25 mouse cellular contexts compared by ENCODE assay signal in the genomic region with DNA sequence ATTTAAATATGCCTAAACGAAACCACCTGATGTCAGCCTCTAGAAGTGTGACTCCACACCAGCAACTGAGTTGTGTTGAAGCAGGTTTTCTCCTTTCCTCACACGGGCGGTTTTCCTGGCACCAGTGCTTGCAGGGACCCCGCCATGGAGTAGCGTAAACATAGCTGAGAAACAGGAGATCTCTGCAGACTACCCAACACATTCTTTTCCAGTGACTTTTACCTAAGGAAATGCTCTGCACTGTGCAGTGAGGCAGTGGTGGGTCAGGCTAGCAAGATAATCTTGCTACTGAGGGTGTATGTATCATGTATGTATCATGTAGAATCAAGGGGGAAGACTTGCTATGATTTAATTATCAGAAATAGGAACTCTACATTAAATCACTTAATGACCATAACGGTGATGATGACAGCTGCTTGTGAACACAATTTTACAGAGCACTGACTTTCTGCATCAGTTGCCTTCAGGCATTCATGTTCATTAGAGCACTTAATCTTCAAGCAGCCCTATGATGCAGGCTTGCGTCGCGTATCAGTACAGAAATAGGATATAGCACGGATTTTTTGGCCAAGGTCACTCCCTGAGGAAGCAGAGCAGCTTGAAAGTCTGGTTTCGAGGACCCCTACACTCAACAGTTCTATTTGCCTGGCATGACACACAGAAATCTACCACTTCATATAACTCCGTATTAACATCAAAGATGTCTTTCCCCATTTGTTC. TPM values are rescaled to one million over a fixed set of nuclear protein-coding genes. Genes with fewer than 3 reads are reported as not detected.
DNase-seq lines count a peak whose midpoint lies in the region; ATAC-seq and TF ChIP-seq lines count a peak whose summit lies in the region.
"Had no signal": no experiment of that assay in that cellular context is flagged by ENCODE, and none has a peak within 500 bp of the region (broad histone marks: within the 10 kb centered on the region; RNA-seq: fewer than 3 reads in every experiment).

No protein-coding gene starts in this region.

- no peaks in the 10 kb centered on the region for H3K9me3 ChIP-seq in forebrain, embryonic 11.5 days (ENCODE audit: control insufficient read depth, low read length)
- H3K9me3 ChIP-seq in forebrain, embryonic 14.5 days (replicated peaks; ENCODE audit: control insufficient read depth, low read length): no peaks in the 10 kb centered on the region
- no peaks in the 10 kb centered on the region for H3K9me3 ChIP-seq in hindbrain, embryonic 16.5 days (ENCODE audit: control insufficient read depth, low read length)
- no peaks in the 10 kb centered on the region for H3K9me3 ChIP-seq in hindbrain, embryonic 12.5 days (replicated peaks)
- no peaks in the 10 kb centered on the region for H3K9me3 ChIP-seq in midbrain, embryonic 14.5 days (ENCODE audit: control insufficient read depth, low read length)
- H3K9me3 ChIP-seq in midbrain, embryonic 10.5 days (replicated peaks): no peaks in the 10 kb centered on the region
- H3K9me3 ChIP-seq: embryonic facial prominence, embryonic 13.5 days; forebrain, embryonic 10.5 days; heart, embryonic 10.5 days; intestine, embryonic 15.5 days had no signal

- no peak overlapping the region for H3K9ac ChIP-seq in forebrain, embryonic 11.5 days (ENCODE audit: low read length)
- H3K9ac ChIP-seq in forebrain, embryonic 14.5 days (ENCODE audit: low read length): no peak overlapping the region
- no peak overlapping the region for H3K9ac ChIP-seq in hindbrain, embryonic 16.5 days (ENCODE audit: low read depth, low read length)
- H3K9ac ChIP-seq in hindbrain, embryonic 12.5 days: no peak overlapping the region
- no peak overlapping the region for H3K9ac ChIP-seq in midbrain, embryonic 14.5 days (replicated peaks; ENCODE audit: low read length)
- H3K9ac ChIP-seq: embryonic facial prominence, embryonic 13.5 days; intestine, embryonic 15.5 days had no signal

- H3K4me1 ChIP-seq in forebrain, embryonic 11.5 days (replicated peaks; ENCODE audit: control insufficient read depth, insufficient read depth, low read length): no peaks in the 10 kb centered on the region
- H3K4me1 ChIP-seq in forebrain, embryonic 14.5 days (ENCODE audit: control insufficient read depth, insufficient read depth, low read length): peaks cover 2% of the 10 kb centered on the region; the same call in 1 of the 2 replicates
- no peaks in the 10 kb centered on the region for H3K4me1 ChIP-seq in hindbrain, embryonic 16.5 days (ENCODE audit: control insufficient read depth, insufficient read depth, low read depth, low read length)
- H3K4me1 ChIP-seq in hindbrain, embryonic 12.5 days: no peaks in the 10 kb centered on the region
- H3K4me1 ChIP-seq in midbrain, embryonic 14.5 days (ENCODE audit: control insufficient read depth, insufficient read depth, low read length): no peaks in the 10 kb centered on the region
- H3K4me1 ChIP-seq in midbrain, embryonic 10.5 days: no peaks in the 10 kb centered on the region
- no peaks in the 10 kb centered on the region for H3K4me1 ChIP-seq in thymus, adult 2 months (replicated peaks; ENCODE audit: control insufficient read depth, insufficient read depth, low read length)
- H3K4me1 ChIP-seq: heart, embryonic 10.5 days; intestine, embryonic 15.5 days had no signal

- H3K27ac ChIP-seq in forebrain, embryonic 11.5 days (ENCODE audit: low read depth, low read length): no peak overlapping the region
- H3K27ac ChIP-seq in forebrain, embryonic 14.5 days (ENCODE audit: low read depth, low read length): no peak overlapping the region
- H3K27ac ChIP-seq in hindbrain, embryonic 16.5 days (ENCODE audit: low read depth, low read length): no peak overlapping the region
- no peak overlapping the region for H3K27ac ChIP-seq in hindbrain, embryonic 12.5 days
- no peak overlapping the region for H3K27ac ChIP-seq in midbrain, embryonic 14.5 days (replicated peaks; ENCODE audit: low read depth, low read length)
- no peak overlapping the region for H3K27ac ChIP-seq in midbrain, embryonic 10.5 days (replicated peaks)
- H3K27ac ChIP-seq in thymus, adult 2 months (ENCODE audit: control insufficient read depth, insufficient read depth, low read length): no peak overlapping the region
- H3K27ac ChIP-seq: embryonic facial prominence, embryonic 13.5 days; forebrain, embryonic 10.5 days; heart, embryonic 10.5 days; intestine, embryonic 15.5 days had no signal

- H3K4me2 ChIP-seq in forebrain, embryonic 11.5 days (ENCODE audit: low read depth, low read length, severe bottlenecking): no peak overlapping the region
- no peak overlapping the region for H3K4me2 ChIP-seq in forebrain, embryonic 14.5 days (ENCODE audit: low read length)
- no peak overlapping the region for H3K4me2 ChIP-seq in hindbrain, embryonic 16.5 days (ENCODE audit: low read length)
- H3K4me2 ChIP-seq in hindbrain, embryonic 12.5 days (replicated peaks): no peak overlapping the region
- H3K4me2 ChIP-seq in midbrain, embryonic 14.5 days (ENCODE audit: low read length): no peak overlapping the region
- H3K4me2 ChIP-seq: embryonic facial prominence, embryonic 13.5 days; intestine, embryonic 15.5 days had no signal

- ATAC-seq in forebrain, embryonic 11.5 days (replicated peaks; ENCODE audit: low FRiP score): no peak
- no peak for ATAC-seq in forebrain, embryonic 14.5 days
- ATAC-seq in hindbrain, embryonic 16.5 days: 0 out of 2 replicates have a peak, but pooled peaks have one; percentile 34
- ATAC-seq in hindbrain, embryonic 12.5 days (ENCODE audit: low FRiP score): no peak
- ATAC-seq in midbrain, embryonic 14.5 days (ENCODE audit: low FRiP score, low TSS enrichment): no peak
- ATAC-seq: forebrain, embryonic 16.5 days; intestine, embryonic 15.5 days had no signal

- no peaks in the 10 kb centered on the region for H3K36me3 ChIP-seq in forebrain, embryonic 11.5 days (ENCODE audit: control insufficient read depth, insufficient read depth, low read length)
- no peaks in the 10 kb centered on the region for H3K36me3 ChIP-seq in forebrain, embryonic 14.5 days (ENCODE audit: control insufficient read depth, insufficient read depth, low read length)
- no peaks in the 10 kb centered on the region for H3K36me3 ChIP-seq in hindbrain, embryonic 16.5 days (ENCODE audit: control insufficient read depth, insufficient read depth, low read length)
- H3K36me3 ChIP-seq in hindbrain, embryonic 12.5 days: no peaks in the 10 kb centered on the region
- no peaks in the 10 kb centered on the region for H3K36me3 ChIP-seq in midbrain, embryonic 14.5 days (ENCODE audit: control insufficient read depth, insufficient read depth, low read length)
- no peaks in the 10 kb centered on the region for H3K36me3 ChIP-seq in midbrain, embryonic 10.5 days
- H3K36me3 ChIP-seq in thymus, adult 2 months (ENCODE audit: control insufficient read depth, insufficient read depth, low read length): no peaks in the 10 kb centered on the region
- H3K36me3 ChIP-seq: embryonic facial prominence, embryonic 13.5 days; forebrain, embryonic 10.5 days; heart, embryonic 10.5 days; intestine, embryonic 15.5 days had no signal

- H3K27me3 ChIP-seq in forebrain, embryonic 11.5 days (ENCODE audit: control insufficient read depth, insufficient read depth, low read length): no peaks in the 10 kb centered on the region
- H3K27me3 ChIP-seq in forebrain, embryonic 14.5 days (replicated peaks; ENCODE audit: control insufficient read depth, insufficient read depth, low read length): no peaks in the 10 kb centered on the region
- H3K27me3 ChIP-seq in hindbrain, embryonic 16.5 days (replicated peaks; ENCODE audit: control insufficient read depth, insufficient read depth, low read length): no peaks in the 10 kb centered on the region
- H3K27me3 ChIP-seq in hindbrain, embryonic 12.5 days: no peaks in the 10 kb centered on the region
- no peaks in the 10 kb centered on the region for H3K27me3 ChIP-seq in midbrain, embryonic 14.5 days (ENCODE audit: control insufficient read depth, insufficient read depth, low read length)
- no peaks in the 10 kb centered on the region for H3K27me3 ChIP-seq in midbrain, embryonic 10.5 days (ENCODE audit: low read depth, poor library complexity, severe bottlenecking)
- no peaks in the 10 kb centered on the region for H3K27me3 ChIP-seq in thymus, adult 2 months (ENCODE audit: control insufficient read depth, insufficient read depth, low read length)
- H3K27me3 ChIP-seq: embryonic facial prominence, embryonic 13.5 days; intestine, embryonic 15.5 days had no signal

- no peak for TF ChIP-seq POLR2A in thymus, adult 2 months (IDR thresholded peaks at IDR 0.05; ENCODE audit: control insufficient read depth, extremely low read depth, insufficient read depth, low read length, poor library complexity)

- 81% methylated on average over 12 of the region's 12 CpGs for WGBS in forebrain, embryonic 11.5 days
- 69% methylated on average over 12 of the region's 12 CpGs for WGBS in forebrain, embryonic 14.5 days
- 66% methylated on average over 12 of the region's 12 CpGs for WGBS in hindbrain, embryonic 16.5 days
- 72% methylated on average over 12 of the region's 12 CpGs for WGBS in hindbrain, embryonic 12.5 days
- 69% methylated on average over 12 of the region's 12 CpGs for WGBS in midbrain, embryonic 14.5 days
- whole genome bisulfite sequencing in midbrain, embryonic 10.5 days: 81% methylated on average over 12 of the region's 12 CpGs
- WGBS in thymus, adult 2 months: 90% methylated on average over 12 of the region's 12 CpGs

- peak; percentile 42 for DNase-seq in forebrain, embryonic 11.5 days (ENCODE audit: low spot score)
- DNase-seq in forebrain, embryonic 14.5 days (ENCODE audit: low spot score): no peak
- peak; percentile 19 for DNase-seq in midbrain, embryonic 14.5 days
- no peak for DNase-seq in midbrain, embryonic 10.5 days (ENCODE audit: low spot score)
- no peak for DNase-seq in thymus, adult 2 months
- DNase-seq in cerebellum, postnatal 25 days: no peak
- DNase-seq: adrenal gland, adult 2 months; adrenal gland, postnatal 25 days; cerebellum, adult 2 months; cerebellum, postnatal 14 days; gastrocnemius, postnatal 14 days; heart, postnatal 10 days; heart, postnatal 4 days; kidney, adult 18-20 months had no signal

- no peak overlapping the region for H3K4me3 ChIP-seq in forebrain, embryonic 11.5 days (ENCODE audit: low read depth, low read length)
- H3K4me3 ChIP-seq in forebrain, embryonic 14.5 days (ENCODE audit: low read depth, low read length): no peak overlapping the region
- no peak overlapping the region for H3K4me3 ChIP-seq in hindbrain, embryonic 16.5 days (ENCODE audit: low read length)
- no peak overlapping the region for H3K4me3 ChIP-seq in hindbrain, embryonic 12.5 days
- H3K4me3 ChIP-seq in midbrain, embryonic 14.5 days (replicated peaks; ENCODE audit: low read depth, low read length): no peak overlapping the region
- H3K4me3 ChIP-seq in midbrain, embryonic 10.5 days: no peak overlapping the region
- H3K4me3 ChIP-seq in thymus, adult 2 months (ENCODE audit: control insufficient read depth, insufficient read depth, low read length): no peak overlapping the region
- H3K4me3 ChIP-seq: embryonic facial prominence, embryonic 13.5 days; forebrain, embryonic 10.5 days; heart, embryonic 10.5 days; intestine, embryonic 15.5 days had no signal

- no peak for TF ChIP-seq CTCF in thymus, adult 2 months (IDR thresholded peaks at IDR 0.05; ENCODE audit: borderline replicate concordance, control insufficient read depth, extremely low read depth, insufficient read depth, low read length, poor library complexity)

RNA-seq across cellular contexts. Expression of a gene that starts 20.8 kb away (rescaled TPM):
- polyA plus RNA-seq in forebrain, embryonic 11.5 days (2014; fragmentation: Nextera tagmentation; extraction: Ambion mirVana): 18.9 and 20.0 TPM in 2 replicates
- polyA plus RNA-seq in forebrain, embryonic 14.5 days (2014; fragmentation: Nextera tagmentation; extraction: Ambion mirVana): 4.6 and 6.3 TPM in 2 replicates
- 3.9 TPM in 2 replicates for polyA plus RNA-seq in hindbrain, embryonic 16.5 days (2015; fragmentation: Nextera tagmentation; extraction: Ambion mirVana)
- 11.1 and 11.3 TPM in 2 replicates for polyA plus RNA-seq in hindbrain, embryonic 12.5 days (2016; fragmentation: Nextera tagmentation; extraction: Ambion mirVana)
- polyA plus RNA-seq in midbrain, embryonic 14.5 days (2014; fragmentation: Nextera tagmentation; extraction: Ambion mirVana): 3.2 and 5.5 TPM in 2 replicates
- polyA plus RNA-seq in midbrain, embryonic 10.5 days (2016; fragmentation: Nextera tagmentation; extraction: Ambion mirVana): 19.8 and 21.5 TPM in 2 replicates
- 2.6 and 2.8 TPM in 2 replicates for polyA plus RNA-seq in thymus, adult 2 months (2012; rRNA removed)

RNA-seq across cellular contexts. Expression of a gene that starts 26.2 kb away (rescaled TPM):
- 0.56 TPM in 1 of 2 replicates, not detected in the other for polyA plus RNA-seq in forebrain, embryonic 11.5 days (2014; fragmentation: Nextera tagmentation; extraction: Ambion mirVana)
- polyA plus RNA-seq in forebrain, embryonic 14.5 days (2014; fragmentation: Nextera tagmentation; extraction: Ambion mirVana): 0.38 TPM in 1 of 2 replicates, not detected in the other
- polyA plus RNA-seq in hindbrain, embryonic 16.5 days (2015; fragmentation: Nextera tagmentation; extraction: Ambion mirVana): not detected in 2 replicates
- 0.60 TPM in 1 of 2 replicates, not detected in the other for polyA plus RNA-seq in hindbrain, embryonic 12.5 days (2016; fragmentation: Nextera tagmentation; extraction: Ambion mirVana)
- polyA plus RNA-seq in midbrain, embryonic 14.5 days (2014; fragmentation: Nextera tagmentation; extraction: Ambion mirVana): not detected in 2 replicates
- polyA plus RNA-seq in midbrain, embryonic 10.5 days (2016; fragmentation: Nextera tagmentation; extraction: Ambion mirVana): 0.29 and 0.30 TPM in 2 replicates
- polyA plus RNA-seq in thymus, adult 2 months (2012; rRNA removed): not detected in 2 replicates
- polyA plus RNA-seq: adrenal gland, adult 2 months; C2C12; cerebellum, adult 2 months; cortical plate, adult 2 months; frontal cortex, adult 2 months; heart, embryonic 14.5 days had no signal

RNA-seq across cellular contexts. Expression of a gene that starts 47.9 kb away (rescaled TPM):
- polyA plus RNA-seq in forebrain, embryonic 11.5 days (2014; fragmentation: Nextera tagmentation; extraction: Ambion mirVana): 25.4 and 25.7 TPM in 2 replicates
- polyA plus RNA-seq in forebrain, embryonic 14.5 days (2014; fragmentation: Nextera tagmentation; extraction: Ambion mirVana): 51.4 and 57.8 TPM in 2 replicates
- polyA plus RNA-seq in hindbrain, embryonic 16.5 days (2015; fragmentation: Nextera tagmentation; extraction: Ambion mirVana): 42.6 and 46.6 TPM in 2 replicates
- 24.7 and 26.4 TPM in 2 replicates for polyA plus RNA-seq in hindbrain, embryonic 12.5 days (2016; fragmentation: Nextera tagmentation; extraction: Ambion mirVana)
- polyA plus RNA-seq in midbrain, embryonic 14.5 days (2014; fragmentation: Nextera tagmentation; extraction: Ambion mirVana): 48.2 and 52.8 TPM in 2 replicates
- polyA plus RNA-seq in midbrain, embryonic 10.5 days (2016; fragmentation: Nextera tagmentation; extraction: Ambion mirVana): 19.5 and 22.6 TPM in 2 replicates
- 6.7 and 9.3 TPM in 2 replicates for polyA plus RNA-seq in thymus, adult 2 months (2012; rRNA removed)

Comparison
In these comparisons a context has a peak if more than half of its experiments do, and no peak if none do; other contexts are left out.
1. DNase-seq: peak in forebrain, embryonic 11.5 days (single experiment) and midbrain, embryonic 14.5 days (single experiment); none in forebrain, embryonic 14.5 days (single experiment), midbrain, embryonic 10.5 days (single experiment), thymus, adult 2 months (single experiment) and cerebellum, postnatal 25 days (0 of 2).